ENCODE assay signal across 12 mouse cellular contexts in the genomic region with DNA sequence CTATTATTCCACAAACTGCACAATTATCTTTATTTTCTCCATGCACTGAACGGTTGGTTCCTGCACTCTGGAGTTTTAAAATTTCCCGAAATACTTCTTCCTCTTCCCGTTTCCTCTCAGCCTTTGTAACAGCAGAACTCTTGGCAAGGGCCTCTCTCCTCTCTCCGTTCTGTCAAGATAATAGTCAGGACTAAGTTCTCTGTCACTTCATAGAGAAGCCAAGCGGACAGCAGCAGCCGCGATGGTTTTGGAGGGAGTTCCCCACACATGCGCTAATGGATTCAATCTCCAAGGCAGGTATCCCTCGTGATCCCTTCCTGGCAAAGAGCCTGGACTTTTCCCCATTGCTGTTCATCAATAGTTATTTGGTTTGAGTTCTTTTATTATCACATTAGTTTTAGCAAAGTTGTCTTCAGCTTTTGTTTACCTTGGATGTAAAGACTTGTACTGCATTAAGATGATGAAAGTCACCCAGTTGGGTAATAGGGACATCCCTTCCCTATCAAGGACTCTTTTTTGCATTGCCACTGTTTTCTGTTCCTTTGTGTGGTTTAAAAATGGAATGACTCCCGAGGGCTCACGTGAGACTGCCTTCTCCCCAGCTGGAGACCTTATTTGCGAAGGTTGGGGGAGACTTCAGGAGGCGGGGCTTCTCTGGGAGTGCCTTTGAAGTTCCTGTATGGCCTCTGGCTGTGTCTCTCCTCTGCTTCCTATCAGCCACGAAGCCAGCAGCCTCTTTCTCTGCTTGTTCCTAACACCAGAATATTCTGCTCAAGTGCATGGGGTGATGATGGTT. TPM values are rescaled to one million over a fixed set of nuclear protein-coding genes. Genes with fewer than 3 reads are reported as not detected.
A peak's percentile ranks its signal among the peaks of the same experiment; 100 is the strongest.
DNase-seq lines count a peak whose midpoint lies in the region; ATAC-seq and TF ChIP-seq lines count a peak whose summit lies in the region.
"Had no signal": no experiment of that assay in that cellular context is flagged by ENCODE, and none has a peak within 500 bp of the region (broad histone marks: within the 10 kb centered on the region; RNA-seq: fewer than 3 reads in every experiment).

No protein-coding gene starts in this region.

- peak; percentile 5 for DNase-seq in gastrocnemius, postnatal 14 days
- no peak for DNase-seq in gastrocnemius, postnatal 4 days (ENCODE audit: low spot score in 2 of 2)
- DNase-seq in testis, postnatal 14 days (ENCODE audit: low spot score), result no peak
- DNase-seq in heart, postnatal 36 days, result peak; percentile 28 to 34
- no peak for DNase-seq in stomach, postnatal 0 days (ENCODE audit: low spot score)
- no peak for DNase-seq in hindbrain, embryonic 14.5 days (ENCODE audit: low spot score)
- DNase-seq in urinary bladder, postnatal 14 days (ENCODE audit: low spot score), result no peak
- DNase-seq: thymus, postnatal 25 days had no signal

- ATAC-seq in stomach, postnatal 0 days (ENCODE audit: low FRiP score, low TSS enrichment), result no peak
- no peak for ATAC-seq in hindbrain, embryonic 14.5 days (ENCODE audit: low FRiP score)

- H3K27me3 ChIP-seq in testis, adult 2 months (ENCODE audit: control insufficient read depth, insufficient read depth, low read length), result no peaks in the 10 kb centered on the region
- no peaks in the 10 kb centered on the region for H3K27me3 ChIP-seq in stomach, postnatal 0 days (ENCODE audit: control insufficient read depth, insufficient read depth, low read length)
- H3K27me3 ChIP-seq in hindbrain, embryonic 14.5 days (ENCODE audit: control insufficient read depth, insufficient read depth, low read length), result no peaks in the 10 kb centered on the region
- H3K27me3 ChIP-seq: hindbrain, embryonic 12.5 days; neural tube, embryonic 15.5 days had no signal

- H3K4me2 ChIP-seq in stomach, postnatal 0 days (replicated peaks; ENCODE audit: low read depth), result peak overlapping the region; percentile 29; the same call in 1 of the 2 replicates
- no peak overlapping the region for H3K4me2 ChIP-seq in hindbrain, embryonic 14.5 days (replicated peaks)
- H3K4me2 ChIP-seq: hindbrain, embryonic 12.5 days; neural tube, embryonic 15.5 days had no signal

- H3K4me1 ChIP-seq in testis, adult 2 months (ENCODE audit: control insufficient read depth, insufficient read depth, low read length), result no peaks in the 10 kb centered on the region
- H3K4me1 ChIP-seq in stomach, postnatal 0 days (replicated peaks; ENCODE audit: control insufficient read depth, insufficient read depth), result no peaks in the 10 kb centered on the region
- no peaks in the 10 kb centered on the region for H3K4me1 ChIP-seq in hindbrain, embryonic 14.5 days (replicated peaks; ENCODE audit: control insufficient read depth, insufficient read depth, low read length)
- H3K4me1 ChIP-seq: hindbrain, embryonic 12.5 days; neural tube, embryonic 15.5 days had no signal

- H3K27ac ChIP-seq in testis, adult 2 months (ENCODE audit: control insufficient read depth, insufficient read depth, low read depth, low read length), result 0 out of 2 replicates have a peak overlapping the region, but pooled peaks have one; percentile 4
- no peak overlapping the region for H3K27ac ChIP-seq in stomach, postnatal 0 days (replicated peaks)
- H3K27ac ChIP-seq in hindbrain, embryonic 14.5 days, result no peak overlapping the region
- H3K27ac ChIP-seq: hindbrain, embryonic 12.5 days; liver, embryonic 14.5 days; neural tube, embryonic 15.5 days had no signal

- WGBS in stomach, postnatal 0 days, result 22% methylated on average over 14 of the region's 14 CpGs
- 55% methylated on average over 14 of the region's 14 CpGs for WGBS in hindbrain, embryonic 14.5 days

- H3K36me3 ChIP-seq in testis, adult 2 months (ENCODE audit: control insufficient read depth, insufficient read depth, low read length), result no peaks in the 10 kb centered on the region
- H3K36me3 ChIP-seq in stomach, postnatal 0 days (ENCODE audit: control insufficient read depth, insufficient read depth, low read length), result no peaks in the 10 kb centered on the region
- no peaks in the 10 kb centered on the region for H3K36me3 ChIP-seq in hindbrain, embryonic 14.5 days (replicated peaks; ENCODE audit: control insufficient read depth, insufficient read depth)
- H3K36me3 ChIP-seq: hindbrain, embryonic 12.5 days; neural tube, embryonic 15.5 days had no signal

- H3K4me3 ChIP-seq in testis, adult 2 months (ENCODE audit: control insufficient read depth, low read depth, low read length), result no peak overlapping the region
- H3K4me3 ChIP-seq in stomach, postnatal 0 days (ENCODE audit: low read depth, low read length), result no peak overlapping the region
- no peak overlapping the region for H3K4me3 ChIP-seq in hindbrain, embryonic 14.5 days (replicated peaks; ENCODE audit: low read length)
- H3K4me3 ChIP-seq: hindbrain, embryonic 12.5 days; neural tube, embryonic 15.5 days had no signal

- no peaks in the 10 kb centered on the region for H3K9me3 ChIP-seq in stomach, postnatal 0 days (ENCODE audit: control insufficient read depth, low read length)
- no peaks in the 10 kb centered on the region for H3K9me3 ChIP-seq in hindbrain, embryonic 14.5 days (ENCODE audit: control insufficient read depth, low read length)
- H3K9me3 ChIP-seq: hindbrain, embryonic 12.5 days had no signal

- no peak for TF ChIP-seq POLR2A in testis, adult 2 months (IDR thresholded peaks at IDR 0.05; ENCODE audit: control insufficient read depth, low read depth, low read length)

- intact Hi-C loops in gastrocnemius, postnatal 14 days (cut with DNase I; ENCODE audit: low total_unique reads), result no loop called here
- intact Hi-C loops in heart, postnatal 36 days (cut with DNase I), result no loop called here

- no peak for TF ChIP-seq EP300 in stomach, postnatal 0 days (optimal IDR thresholded peaks at IDR 0.05)

- H3K9ac ChIP-seq in stomach, postnatal 0 days (ENCODE audit: low read length), result no peak overlapping the region
- H3K9ac ChIP-seq in hindbrain, embryonic 14.5 days, result no peak overlapping the region
- H3K9ac ChIP-seq: hindbrain, embryonic 12.5 days; liver, embryonic 14.5 days; neural tube, embryonic 15.5 days had no signal

- no peak for TF ChIP-seq CTCF in testis, adult 2 months (IDR thresholded peaks at IDR 0.05; ENCODE audit: control insufficient read depth, insufficient read depth, insufficient replicate concordance, low read depth, low read length)
- TF ChIP-seq CTCF in stomach, postnatal 0 days (IDR thresholded peaks at IDR 0.05; ENCODE audit: low read depth), result no peak

RNA-seq across cellular contexts. Expression of a gene that starts 6.0 kb away (rescaled TPM):
- total RNA-seq in gastrocnemius, postnatal 14 days (2021), result 1 to 10 TPM; 3.5 to 3.6 TPM
- 1 to 10 TPM; 3.4 to 3.7 TPM for total RNA-seq in gastrocnemius, postnatal 4 days (2021)
- polyA plus RNA-seq in testis, adult 2 months (2012; rRNA removed), result 0.14 and 0.23 TPM in 2 replicates
- total RNA-seq in heart, postnatal 36 days (2021), result 1 to 10 TPM; 6.3 to 7.8 TPM
- 6.3 and 9.3 TPM in 2 replicates for polyA plus RNA-seq in stomach, postnatal 0 days (2015; fragmentation: Nextera tagmentation; extraction: Ambion mirVana)
- 3.0 and 3.1 TPM in 2 replicates for polyA plus RNA-seq in hindbrain, embryonic 14.5 days (2014; fragmentation: Nextera tagmentation; extraction: Ambion mirVana)

Comparison
In these comparisons a context has a peak if more than half of its experiments do, and no peak if none do; other contexts are left out.
1. DNase-seq: peak in gastrocnemius, postnatal 14 days (single experiment) and heart, postnatal 36 days (2 of 2); none in gastrocnemius, postnatal 4 days (0 of 2), testis, postnatal 14 days (single experiment), stomach, postnatal 0 days (single experiment), hindbrain, embryonic 14.5 days (single experiment) and urinary bladder, postnatal 14 days (single experiment).